Mouse (Mus musculus) spleen, embryonic (tissue): ENCODE data around the gene Mri1.

Experiments
- CTCF ChIA-PET: fragments of 350-600 bp; sonication (Branson Sonifier 250); formaldehyde crosslinking; loops from one replicate; lab custom pipeline; 2022; lab: Charles Lee

Gene Mri1

DNA sequence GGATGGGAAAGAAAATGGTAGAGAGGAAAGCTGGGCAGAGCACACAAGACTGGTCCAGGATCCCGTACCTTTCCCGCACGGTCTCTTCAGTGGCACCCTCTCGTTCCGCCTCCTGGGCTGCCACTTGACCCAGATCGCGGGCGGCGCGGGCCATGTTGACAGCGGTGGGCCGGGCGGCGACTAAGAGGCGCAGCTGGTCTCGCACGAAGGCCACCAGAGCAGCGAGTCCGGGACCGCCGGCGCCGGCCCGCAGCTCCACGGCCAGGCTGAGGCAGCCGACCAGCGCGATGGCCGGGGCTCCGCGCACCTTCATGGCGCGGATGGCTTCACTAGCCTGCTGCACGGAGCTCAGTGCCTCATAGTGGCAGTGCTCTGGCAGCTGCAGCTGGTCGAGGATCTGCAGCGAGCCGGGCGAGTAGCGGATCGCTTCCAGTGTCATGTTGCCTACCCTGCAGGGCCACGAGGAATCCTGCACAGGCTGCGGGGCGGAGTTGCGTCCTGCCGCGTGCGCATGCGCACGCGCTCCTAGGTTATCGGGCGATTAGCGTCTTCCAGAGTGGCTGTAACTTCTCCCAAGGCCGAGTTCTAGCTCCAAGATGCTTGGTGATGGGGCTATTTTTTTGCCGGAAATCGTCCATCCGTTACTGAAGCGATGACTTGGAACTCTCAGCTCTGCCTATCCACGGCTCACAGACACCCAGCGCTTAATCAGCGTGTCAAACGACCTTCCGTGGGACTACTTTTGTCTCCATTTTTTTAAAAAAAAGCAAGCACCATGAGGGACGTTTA lies at the start of gene Mri1:
Gene Mri1 (minus strand): TSS at position 505 of the 789 bp plus-strand sequence.
- CTCF ChIA-PET = no interaction called here

DNA sequence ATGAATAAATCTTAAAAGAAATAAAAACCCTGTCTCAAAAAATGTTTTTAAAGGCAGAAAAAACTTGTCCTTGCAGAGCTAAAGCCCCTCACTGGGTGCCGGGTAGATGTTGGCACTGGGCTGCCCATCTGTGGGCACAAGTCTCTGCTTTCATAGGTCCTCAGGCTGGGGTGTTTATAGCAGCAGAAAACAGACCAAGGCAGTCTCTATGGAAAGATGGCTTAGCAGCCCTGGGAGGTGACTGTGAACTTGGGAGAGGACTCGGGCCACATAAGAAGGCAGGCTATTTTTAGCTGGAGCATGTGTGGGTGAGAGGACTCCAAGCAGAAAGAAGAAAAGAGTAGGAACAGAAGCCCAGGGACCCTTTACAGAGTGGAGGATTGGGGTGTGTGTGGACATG lies 46.8 kb upstream of the Mri1 start:
- CTCF ChIA-PET = no interaction called here

DNA sequence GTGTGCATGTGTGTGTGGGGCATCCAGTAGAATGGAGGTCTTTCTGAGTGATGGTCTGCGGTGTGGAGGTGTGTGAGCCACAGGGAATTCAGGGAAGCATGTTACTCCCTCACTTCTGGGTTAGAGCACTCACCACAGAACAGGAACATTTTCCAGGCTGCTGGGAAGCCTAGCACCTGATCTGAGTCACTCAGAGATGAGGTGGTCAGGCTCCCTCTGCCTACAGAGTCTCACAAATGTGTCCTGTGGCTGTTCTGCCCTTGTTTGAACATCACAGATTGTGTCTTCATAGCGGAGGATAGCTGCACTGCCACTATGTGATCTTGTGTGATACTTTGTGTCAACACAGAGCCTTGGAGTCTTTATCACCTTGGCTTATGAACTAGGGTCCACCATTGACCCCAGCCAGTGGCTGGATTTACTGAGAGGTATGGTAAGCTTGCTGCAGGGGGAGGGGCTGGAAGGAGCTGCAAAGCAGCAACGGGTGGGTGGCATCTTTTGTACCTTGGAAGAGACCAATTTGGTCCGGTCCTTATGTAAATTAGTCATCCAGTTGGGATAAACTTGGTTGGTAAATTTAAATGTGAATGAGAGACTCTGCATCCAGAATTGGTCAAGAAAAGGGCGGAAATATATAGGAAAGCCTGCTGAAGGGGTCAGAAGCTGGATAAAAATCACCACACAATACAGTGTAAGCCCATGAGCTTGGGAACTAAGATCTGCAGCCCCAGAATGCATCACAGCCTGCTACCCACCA lies 40.1 kb upstream of the Mri1 start:
- CTCF ChIA-PET = no interaction called here

DNA sequence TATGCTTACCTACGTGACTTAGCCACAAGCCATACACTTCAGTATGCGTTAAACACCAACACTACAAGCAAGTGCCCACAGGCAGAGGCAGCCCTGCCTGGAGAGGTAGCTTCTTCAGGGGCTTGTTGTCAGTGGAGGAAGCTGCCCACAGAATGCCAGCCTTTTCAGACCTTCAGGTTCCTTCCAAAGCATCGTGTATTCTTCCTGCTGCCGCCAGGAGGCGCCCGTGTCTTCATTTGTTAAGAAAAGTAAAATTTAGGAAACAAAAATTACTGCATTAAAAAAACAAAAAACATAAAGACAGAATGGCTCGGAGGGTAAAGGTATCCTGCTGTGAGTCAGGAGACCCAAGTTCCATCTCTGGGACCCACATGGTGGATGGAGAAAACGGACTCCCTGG lies 34.6 kb upstream of the Mri1 start:
- CTCF ChIA-PET = no interaction called here

DNA sequence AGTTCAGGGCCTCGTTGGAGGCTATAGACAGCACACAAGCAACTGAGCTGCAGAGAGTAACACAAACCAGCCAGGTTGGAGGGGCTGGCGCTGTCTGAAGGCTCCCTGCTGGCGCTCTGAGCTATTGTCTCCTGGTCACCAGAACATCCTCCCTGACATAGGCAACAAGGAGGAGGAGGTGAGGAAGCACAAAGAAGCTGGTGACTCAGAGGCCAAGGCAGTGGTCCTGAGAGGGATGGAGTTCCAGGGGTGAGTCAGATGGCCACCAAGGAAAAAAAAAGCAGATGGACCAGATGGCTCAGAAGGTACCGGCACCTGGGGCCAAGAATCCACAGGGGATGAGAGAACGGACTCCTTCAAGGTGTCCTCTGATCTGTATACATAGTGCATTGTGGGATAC lies 34.0 kb upstream of the Mri1 start:
- CTCF ChIA-PET = no interaction called here

DNA sequence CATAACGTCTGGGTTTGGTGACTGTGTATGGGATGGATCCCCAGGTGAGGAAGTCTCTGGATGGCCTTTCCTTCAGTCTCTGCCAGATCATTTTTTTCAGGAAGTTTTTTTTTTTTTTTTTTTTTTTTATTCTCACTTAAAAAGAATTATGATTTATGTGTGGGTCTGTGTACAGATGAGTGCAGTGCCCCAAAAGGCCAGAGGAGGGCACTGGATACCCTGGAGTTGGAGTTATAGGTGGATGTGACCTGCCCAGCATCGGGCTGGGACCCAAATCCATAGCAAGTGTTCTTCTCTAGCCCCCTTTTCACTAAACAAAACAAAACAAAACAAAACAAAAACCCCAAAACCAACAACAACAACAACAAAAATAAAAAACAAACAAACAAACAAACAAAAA lies 31.8 kb upstream of the Mri1 start:
- CTCF ChIA-PET = no interaction called here

DNA sequence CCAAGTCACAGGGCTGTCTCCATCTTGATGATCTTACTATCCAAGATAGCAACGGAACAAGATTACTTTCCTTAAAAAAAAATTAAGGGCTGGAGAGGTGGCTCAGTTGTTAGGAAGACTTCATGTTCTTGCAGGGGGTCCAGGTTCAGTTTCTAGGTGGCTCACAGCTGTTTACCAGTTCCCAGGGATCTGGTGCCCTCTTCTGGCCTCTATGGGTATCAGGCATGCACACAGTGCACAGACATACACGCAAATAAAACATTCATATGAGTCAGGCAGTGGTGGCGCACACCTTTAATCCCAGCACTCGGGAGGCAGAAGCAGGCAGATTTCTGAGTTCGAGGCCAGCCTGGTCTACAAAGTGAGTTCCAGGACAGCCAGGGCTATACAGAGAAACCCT lies 28.5 kb upstream of the Mri1 start:
- CTCF ChIA-PET = interaction anchor here (0.8 kb wide), 1 partner anchor 131 kb away, joined by 3 read pairs; no protein-coding TSS in a partner anchor

DNA sequence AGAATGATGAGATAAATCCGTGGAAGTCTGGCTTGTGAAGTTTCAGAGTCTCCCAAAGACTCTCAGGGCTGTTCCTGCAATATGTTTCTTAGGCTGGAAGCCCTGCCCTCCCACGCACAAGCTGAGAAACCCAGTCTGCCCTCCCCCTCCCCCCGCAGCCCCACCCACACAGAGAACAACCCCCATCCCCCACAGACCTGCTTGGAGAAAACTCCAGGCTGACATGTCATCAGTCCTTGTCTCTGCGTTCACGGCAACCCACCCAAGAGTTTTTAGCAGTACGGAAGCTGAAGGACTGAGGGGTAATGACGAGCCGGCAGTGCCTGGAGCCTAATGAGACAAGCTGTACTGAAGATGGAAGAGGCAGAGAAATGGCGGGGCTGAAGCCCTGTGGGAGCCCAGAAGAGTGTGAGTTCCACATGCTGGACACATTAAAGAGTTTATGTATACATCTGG lies 27.5 kb upstream of the Mri1 start:
- CTCF ChIA-PET = interaction anchor here (0.6 kb wide), 1 partner anchor 102 kb away, joined by 3 read pairs; no protein-coding TSS in a partner anchor

DNA sequence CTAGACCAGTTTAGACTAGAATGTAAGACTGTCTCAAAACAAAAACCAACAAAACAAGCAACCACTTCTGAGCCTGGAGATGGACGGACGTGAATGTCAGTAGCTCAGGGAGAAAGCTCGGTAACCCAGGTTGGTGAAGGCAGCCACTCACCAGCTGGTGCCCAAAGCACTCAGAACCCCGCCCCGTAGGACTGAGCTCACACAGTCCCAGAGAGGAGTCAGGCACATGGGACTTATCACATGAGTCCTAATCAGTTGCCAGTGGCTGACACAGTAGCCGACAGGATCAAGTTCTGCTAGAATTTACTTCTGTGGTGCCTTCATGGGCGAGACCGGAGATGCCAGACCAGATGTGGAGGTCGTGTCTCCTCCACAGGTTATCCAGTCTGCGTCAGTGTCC lies 23.7 kb upstream of the Mri1 start:
- CTCF ChIA-PET = interaction anchor here (0.6 kb wide), 1 partner anchor 211 kb away, joined by 4 read pairs; no protein-coding TSS in a partner anchor

DNA sequence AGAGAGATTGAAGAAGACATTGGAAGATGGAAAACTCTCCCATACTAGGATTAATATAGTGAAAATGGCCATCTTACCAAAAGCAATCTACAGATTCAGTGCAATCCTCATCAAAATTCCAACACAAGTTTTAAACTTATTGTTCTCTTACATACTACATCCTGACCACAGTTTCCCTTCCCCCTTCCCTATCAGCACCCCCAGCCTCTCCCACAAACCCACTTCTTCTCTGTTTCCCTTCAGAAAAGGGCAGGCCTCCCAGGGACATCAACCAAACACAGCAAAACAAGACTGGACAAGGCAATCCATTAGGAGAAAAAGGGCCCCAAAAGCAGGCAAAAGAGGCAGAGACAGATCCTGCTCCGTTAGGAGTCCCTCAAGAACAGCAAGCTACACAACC lies 19.3 kb upstream of the Mri1 start:
- CTCF ChIA-PET = no interaction called here

DNA sequence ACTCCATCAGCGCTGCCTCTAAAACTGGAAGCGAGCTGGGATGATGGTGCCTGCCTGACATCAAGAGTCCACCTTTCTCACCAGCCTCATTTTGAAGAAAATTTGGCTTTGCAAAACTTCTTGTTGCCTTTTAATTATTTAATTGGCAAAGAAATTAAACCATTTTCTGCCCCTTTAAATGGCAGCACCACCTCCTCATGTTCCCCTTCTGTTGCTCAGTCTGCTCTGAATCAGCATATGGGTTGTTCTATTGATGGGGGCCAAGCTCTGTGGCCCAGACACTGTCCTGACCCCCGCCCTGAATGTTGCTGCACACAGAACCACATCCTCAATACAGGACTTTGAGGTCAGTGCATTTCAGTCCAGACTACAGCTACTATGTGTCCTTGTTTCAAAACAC lies 16.8 kb upstream of the Mri1 start:
- CTCF ChIA-PET = interaction anchor here (0.7 kb wide), 1 partner anchor 82 kb away, joined by 3 read pairs; no protein-coding TSS in a partner anchor

DNA sequence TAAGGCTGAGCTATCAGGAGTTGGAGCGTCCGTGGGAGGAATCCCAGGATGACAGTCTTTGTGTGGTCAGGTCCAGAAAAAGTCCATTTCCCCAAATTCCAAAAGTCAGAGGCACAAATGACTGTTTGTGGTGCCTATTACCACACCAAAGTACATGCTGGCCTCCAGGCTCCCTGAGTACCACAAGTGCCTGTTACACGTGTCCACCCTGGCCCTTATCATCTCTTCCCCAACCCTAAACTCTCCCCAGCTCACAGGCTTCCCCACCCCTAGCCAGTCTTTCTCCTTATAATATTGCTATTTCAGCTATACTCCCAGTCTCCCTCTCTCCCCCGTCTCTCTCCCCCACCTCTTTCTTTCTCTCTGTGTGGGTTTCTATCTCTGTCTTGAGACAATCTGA lies 15.2 kb upstream of the Mri1 start:
- CTCF ChIA-PET = no interaction called here

DNA sequence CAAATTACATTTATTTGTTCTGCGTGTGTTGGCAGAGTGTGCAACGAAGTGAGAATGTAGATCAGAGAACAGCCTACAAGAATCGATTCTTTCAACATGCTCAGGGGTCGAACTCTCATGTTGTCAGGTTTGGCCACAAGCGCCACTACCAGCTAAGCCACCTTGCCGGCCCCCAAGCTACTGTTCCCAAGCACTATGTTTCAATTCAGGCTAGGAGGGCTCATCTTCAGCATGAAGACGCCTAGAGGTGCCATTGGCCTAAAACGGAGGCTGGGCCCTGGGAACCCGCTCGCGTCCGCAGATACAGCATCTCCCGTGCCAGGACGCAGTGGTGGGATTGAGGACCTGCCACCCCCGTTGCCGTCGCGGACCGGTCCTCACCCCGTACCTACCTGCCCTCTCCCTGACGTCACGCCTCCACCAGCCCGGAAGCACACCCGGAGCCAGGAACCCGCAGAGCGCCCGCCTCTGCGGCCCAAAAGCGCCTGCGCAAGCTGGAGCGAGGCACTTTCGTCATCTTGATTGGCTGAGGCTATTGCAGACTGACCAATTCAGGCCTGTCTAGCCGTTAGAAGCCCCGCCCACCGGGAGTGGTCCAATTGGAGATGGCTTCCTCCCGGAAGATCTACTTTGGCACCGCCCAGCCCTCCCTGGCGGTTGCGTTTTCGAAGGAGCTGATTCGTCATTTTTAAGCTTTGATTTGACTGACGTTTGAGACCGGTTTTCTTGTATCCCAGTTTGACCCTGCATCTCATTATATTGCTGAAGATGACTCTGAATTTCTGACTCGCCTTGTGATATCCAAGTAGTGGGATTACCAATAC lies 13.0 kb upstream of the Mri1 start, which contains the start of gene Ccdc130:
Gene Ccdc130 (minus strand): TSS at position 431 of the 824 bp plus-strand sequence.
- CTCF ChIA-PET = no interaction called here

DNA sequence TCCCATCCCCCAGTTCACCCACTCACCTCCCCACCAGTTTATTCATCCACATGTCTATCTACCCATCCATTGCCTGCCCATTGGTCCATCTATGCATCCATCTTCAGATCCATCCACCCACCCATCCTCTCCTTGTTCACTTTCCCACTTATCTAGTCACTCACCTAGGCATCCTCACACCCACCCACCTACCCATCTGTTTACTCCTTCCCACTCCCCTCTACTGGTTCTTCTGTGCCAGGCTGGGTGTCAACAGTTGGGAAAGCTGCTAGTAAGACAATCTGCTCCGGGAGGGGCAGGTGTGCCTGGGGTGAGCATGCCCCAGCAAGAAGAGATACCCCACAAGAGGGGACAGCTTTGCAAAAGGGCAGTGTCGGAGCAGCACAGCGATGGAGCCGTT lies 4.0 kb upstream of the Mri1 start:
- CTCF ChIA-PET = no interaction called here

DNA sequence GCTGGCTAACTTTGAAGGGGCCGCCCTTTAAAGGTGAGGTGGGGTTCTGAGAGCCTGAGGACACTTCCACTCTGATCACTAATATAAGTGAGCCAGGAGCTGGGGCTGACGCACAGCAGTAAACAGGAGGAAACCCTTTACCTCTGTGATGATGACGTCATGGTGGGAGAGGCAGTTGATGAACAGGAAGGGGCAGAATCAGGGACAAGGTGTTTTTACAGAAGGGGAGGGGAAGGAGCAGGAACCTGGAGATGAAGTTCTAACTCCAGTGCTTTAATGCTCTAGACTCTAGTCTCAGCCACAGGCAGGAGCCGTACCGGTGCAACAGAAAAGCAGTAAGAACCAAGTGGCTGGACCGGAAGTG lies 686 bp downstream of the Mri1 start:
- CTCF ChIA-PET = no interaction called here

DNA sequence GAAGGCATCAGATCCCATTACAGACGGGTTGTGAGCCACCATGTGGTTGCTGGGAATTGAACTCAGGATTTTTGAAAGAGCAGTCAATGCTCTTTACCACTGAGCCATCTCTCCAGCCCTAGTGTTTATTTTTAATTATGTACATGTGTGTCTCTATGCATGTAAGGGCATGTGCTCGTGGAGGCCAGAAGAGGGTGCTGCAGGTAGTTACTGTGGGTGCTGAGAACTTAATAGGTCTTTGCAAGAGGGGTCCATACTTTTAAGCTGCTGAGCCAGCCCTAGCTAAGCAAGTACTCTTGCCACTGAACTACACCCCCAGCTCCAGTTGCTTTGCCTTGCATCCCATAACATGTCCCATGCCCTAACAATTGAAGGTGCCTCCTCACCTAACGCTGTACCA lies 1.3 kb downstream of the Mri1 start:
- CTCF ChIA-PET = no interaction called here

DNA sequence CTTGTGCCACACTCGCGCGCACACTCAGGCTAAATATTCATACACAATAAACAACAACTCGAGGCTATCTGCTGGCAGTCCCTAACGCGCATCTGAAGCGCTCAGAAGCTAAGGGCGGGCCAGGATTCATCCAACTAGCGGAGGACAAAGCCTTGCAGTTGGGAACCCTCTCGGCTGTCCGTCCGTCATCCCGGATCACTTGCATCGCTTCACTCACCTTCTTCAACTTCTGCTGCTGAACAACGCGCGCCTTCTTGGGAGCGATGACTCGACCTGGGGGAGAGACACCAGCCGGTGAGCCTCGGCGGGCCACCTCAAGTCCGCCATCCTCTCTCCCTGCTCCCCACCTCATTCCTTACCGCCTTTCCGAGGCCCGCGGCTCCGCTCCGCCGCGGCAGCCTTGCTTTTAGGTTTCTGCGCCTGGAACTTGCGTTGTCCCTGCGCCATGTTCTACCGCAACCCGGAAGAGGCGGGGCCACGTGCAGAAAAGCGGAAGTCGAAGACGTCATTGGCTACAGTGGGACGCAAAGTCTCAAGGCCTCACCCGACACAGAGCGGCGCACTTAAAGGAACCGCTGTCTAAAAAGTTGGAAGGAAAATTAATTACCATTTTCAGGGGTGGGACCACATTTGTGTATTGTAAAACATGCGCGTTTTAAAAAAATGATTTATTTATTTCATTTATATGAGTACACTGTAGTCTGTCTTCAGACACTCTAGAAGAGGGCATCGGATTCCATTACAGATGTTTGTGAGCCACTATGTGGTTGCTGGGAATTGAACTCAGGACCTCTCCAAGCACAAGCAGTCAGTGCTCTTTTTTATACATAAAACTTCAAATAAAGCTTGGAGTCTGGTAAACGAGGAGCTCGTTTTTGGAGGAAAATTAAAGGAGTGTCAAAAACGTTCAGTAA lies 7.6 kb downstream of the Mri1 start, which contains the start of gene D8Ertd738e:
Gene D8Ertd738e (minus strand): TSS at position 463 of the 914 bp plus-strand sequence.
- CTCF ChIA-PET = no interaction called here

DNA sequence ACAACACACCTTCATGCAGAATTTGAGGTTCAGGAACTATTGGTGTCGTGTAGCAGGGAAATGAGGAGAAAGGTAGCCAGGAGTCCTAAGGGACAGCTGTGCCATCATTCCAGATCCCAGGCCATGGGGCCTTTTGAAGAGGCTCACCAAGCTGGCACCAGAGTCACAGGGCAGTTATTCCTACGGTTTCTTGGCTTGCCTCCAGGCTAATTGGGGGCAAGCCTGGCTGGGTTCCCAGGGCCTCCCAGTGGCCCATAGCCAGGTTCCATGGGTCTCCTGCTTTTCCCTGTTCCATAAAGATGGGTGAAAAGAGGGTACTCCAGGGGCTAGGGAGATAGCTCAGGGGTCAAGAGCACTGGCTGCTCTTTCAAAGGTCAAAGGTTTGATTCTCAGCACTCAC lies 15.3 kb downstream of the Mri1 start:
- CTCF ChIA-PET = no interaction called here

DNA sequence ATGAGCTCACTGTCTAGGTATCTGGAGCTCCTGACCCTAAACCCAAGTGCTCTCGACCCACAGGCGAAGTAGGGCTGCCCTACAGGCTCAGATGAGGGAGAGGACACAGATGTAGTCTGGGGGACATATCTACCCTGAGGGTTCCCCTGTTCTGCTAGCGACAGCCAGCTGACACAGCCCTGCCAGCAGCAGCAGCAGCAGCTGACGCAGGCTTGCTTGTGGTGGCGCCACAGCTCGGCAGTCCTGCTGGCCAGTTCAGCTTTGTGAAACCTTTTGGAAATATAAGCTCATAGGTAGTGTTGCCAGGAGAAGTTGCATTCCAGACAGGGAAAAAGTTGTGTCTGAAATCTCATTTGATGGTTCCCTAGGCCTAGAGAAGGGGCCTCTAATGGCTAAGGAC lies 16.0 kb downstream of the Mri1 start:
- CTCF ChIA-PET = no interaction called here

DNA sequence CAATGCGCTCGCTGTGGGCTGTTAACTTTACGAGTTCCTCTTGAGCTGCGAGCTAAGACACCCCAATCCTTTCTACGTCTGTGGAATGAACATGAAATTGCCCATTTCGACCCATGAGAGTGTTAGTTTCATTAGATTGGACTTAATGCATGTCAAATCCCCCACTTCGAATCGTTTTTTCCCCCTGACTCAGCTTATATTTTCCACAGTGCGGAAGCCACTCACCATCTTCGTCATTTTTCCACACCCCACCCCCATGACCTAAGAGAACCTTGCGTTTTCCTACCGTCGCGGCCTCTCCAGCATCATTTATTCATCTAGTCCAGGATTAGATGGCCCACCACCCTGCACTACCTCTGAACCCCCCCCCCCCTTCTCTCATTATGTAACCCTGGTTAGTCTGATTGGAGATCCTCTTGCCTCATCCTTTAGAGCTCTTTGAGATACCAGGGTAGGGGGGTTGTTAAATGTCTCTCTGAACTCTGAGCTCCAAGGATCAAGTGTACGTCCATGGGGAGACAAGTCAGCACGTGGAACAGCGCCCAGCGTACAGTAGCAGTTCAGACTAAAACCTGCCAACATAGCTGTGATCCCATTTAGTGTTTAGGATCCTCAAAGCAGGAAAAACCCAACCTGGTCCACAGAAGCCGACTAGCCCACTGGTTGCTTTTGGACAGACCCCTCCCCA lies 19.4 kb downstream of the Mri1 start:
- CTCF ChIA-PET = interaction anchor here (0.6 kb wide), 1 partner anchor 240 kb away, joined by 10 read pairs; no protein-coding TSS in a partner anchor
